Mouse (Mus musculus): ENCODE results near the gene Tppp3.

Gene Tppp3

DNA sequence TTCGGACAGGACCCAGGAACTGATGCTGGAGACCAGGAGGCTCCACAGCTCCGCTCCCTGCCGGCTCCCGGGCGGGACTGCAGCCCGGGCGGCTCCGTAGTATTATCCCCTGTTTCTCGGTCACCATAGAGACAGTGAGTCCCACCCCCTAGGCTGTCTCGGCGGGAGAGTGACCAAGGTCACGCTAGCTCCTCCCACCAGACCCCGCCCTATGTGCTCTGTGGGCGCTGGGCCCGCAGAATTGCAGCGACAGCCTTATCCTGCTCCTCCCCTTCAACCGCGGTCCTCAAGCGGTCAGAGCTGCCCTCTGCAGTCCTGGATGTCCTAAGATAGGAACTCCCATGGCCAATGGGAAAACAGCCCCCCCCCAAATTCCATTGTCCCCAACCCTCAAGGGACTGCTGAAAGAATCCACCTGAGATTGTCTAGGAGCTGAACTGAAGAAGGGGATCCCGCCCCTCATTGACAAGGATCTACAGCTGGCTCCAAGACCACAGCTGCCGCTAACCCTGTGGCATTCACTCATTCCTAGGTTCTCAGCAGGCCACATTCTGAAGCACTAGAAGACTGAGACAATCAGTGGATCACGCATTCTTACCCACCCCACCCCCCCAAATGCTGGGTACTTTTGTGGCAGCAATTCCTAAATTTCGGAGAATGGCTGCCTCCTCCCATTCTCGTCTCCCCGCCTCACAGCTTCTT lies at the start of gene Tppp3:
TSS of gene Tppp3 (minus strand) at position 213 of the 702 bp plus-strand sequence.
- DNase-seq = peak; percentile 96

DNA sequence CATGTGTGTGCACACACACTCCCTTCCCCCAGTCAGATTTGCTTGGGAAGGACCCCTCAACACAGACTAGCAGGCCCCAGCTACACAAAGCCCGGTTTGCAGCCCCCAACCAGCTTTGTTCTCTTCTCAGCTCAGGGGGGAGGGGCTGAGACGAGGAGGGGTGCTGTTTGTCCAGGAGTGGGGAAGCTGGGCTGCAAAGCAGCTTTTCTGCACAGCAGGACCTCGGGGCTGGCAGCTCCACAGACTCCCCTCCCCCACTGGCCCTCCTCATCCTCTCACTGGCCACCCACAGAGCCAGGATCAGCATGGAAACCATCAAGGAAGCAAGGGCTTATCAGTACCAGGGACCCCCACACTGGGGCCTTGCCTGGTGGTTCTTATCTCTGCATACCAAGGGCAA lies 49.7 kb upstream of the Tppp3 start:
- peak; percentile 74 for DNase-seq

DNA sequence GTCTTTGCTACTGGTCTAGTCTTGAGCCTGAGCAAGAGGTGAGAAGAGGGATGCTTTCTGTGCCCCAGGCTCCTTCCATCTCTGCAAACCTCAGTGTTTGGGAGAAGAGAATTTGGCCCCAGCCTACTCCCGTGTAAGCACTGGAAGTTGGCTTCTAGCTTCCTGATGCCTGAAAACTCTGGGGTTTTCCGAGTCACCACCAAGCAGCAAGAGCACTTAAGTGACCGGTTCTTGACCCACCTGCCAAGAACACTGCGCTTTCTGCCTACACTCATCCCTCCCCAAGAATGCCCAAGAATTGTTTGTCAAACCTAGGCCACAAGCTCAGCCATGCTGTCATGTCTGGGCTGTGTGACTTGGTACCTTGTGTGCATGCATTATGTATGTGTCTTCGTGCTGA lies 49.2 kb upstream of the Tppp3 start:
- DNase-seq = no peak

DNA sequence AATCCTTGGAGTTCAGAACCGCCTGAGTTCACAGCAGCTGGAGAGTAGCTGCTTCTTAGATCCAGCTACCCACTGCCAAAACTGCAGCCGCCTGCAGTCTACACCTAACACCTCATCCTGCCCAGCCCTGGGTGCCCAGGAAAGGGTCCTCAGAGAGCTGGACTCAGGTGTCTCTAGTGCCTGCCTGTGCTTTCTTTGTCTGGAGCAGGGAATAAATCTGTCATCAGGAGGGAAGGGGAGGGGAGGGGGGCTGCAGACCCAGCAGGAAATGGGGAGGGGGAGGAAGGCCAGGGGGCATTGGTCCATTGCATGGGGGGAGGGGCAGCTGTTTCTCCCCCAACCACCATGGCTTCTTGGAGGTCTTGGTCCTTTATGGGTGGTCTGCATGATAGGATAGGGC lies 48.3 kb upstream of the Tppp3 start:
- peak; percentile 79 for DNase-seq

DNA sequence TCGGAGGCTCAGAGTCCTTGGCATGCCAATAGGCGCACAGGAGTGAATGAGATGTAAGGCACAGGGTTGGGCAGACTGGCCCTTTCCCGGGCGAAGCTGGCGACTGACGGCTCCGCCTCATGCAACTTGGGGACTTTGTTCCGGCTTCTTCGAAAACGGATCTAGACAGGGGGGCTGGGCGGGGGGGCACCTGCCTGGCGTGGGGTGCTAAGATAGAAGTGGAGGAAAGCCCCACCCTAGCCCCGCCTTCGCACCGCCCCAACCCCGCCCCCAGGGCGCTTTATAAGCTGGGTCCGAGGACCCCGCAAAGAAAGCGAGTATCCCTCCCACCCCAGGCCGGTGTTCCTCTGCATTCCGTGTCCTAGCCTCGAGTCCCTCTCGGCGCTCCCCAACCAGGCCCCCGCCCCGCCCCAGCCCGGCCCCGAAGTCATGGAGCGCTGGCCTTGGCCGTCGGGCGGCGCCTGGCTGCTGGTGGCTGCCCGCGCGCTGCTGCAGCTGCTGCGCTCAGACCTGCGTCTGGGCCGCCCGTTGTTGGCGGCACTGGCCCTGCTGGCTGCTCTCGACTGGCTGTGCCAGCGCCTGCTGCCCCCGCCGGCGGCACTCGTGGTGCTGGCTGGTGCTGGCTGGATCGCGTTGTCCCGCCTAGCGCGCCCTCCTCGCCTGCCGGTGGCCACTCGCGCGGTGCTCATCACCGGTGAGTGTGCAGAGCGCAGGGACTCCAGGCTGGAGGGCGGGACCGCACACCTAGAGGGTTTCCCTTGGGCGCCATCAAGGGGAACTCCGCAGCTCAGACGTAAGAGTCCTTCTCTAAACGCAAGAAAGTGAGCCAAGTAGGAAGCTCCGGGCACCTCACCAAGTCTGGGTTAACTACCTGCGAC lies 47.3 kb upstream of the Tppp3 start, which contains the start of gene Hsd11b2:
TSS of gene Hsd11b2 (plus strand) at position 320 of the 878 bp plus-strand sequence.
- DNase-seq = peak; percentile 83

DNA sequence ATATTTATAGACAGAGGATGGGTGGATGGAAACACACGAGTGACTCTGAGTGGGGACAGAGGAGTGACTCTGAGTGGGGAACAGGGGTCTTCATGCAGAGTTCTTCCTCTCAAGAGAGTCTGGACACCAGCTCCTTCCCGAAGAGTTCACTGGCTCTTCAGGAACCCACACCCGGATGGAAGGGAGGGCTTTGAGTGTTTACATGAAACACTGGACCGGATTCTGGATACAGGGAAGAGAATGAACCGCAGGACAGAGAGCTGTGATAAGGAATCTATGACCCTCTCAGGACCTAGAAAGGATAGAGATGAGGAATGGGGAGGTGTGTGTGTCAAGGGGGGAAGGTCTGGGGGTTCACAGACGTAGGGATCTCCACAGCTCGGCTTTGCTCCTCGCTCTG lies 46.0 kb upstream of the Tppp3 start:
- no peak for DNase-seq

DNA sequence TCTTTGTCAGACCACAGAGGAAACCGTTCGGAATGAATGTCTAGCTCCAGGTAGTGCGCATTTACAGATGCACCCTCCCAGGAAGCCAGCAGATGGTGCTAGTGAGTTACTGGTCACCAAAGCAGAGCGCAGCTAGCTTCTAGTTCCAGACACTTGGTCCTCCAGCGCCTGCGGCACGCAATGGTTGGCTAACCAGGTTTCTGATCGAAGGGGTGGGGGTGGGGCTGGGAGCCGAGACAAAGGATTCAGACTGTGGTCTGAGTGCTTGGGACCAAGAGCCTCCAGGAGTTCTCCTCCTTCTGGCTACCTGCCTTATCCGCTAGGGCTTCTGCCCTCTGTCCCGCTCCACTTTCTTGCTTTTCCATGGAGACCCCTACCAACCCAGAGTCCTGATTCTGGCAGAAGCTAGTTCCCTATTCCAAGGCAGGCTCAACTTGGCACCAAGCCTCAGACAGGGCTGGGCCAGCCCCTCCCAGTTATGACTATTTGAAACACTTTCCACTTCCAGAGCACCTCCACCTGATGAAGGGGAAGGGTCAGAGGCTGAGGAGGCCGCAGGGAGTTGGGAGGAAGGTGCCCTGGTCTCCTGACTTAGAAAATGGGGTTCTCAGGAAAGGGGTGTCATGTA lies 44.8 kb upstream of the Tppp3 start:
- peak; percentile 92 for DNase-seq

DNA sequence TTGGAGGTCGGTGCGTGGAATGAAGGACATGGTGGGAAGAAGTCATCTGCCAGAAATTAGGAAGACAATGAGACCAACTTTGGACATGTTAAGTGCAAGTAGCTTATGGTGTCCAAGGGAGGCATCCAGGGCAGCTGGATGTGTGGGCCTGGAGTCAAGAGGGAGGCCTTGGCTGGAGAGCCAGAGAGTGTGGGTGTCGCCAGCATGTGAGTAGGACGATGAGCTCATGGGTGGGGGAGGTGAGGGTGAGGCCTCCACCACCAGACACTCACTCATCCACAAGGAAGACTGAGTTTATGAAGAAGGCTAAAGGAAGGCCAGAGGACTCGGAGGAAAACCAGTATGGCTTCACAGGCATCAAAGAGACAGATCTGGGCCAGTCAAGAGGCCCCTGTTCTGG lies 43.3 kb upstream of the Tppp3 start:
- no peak for DNase-seq

DNA sequence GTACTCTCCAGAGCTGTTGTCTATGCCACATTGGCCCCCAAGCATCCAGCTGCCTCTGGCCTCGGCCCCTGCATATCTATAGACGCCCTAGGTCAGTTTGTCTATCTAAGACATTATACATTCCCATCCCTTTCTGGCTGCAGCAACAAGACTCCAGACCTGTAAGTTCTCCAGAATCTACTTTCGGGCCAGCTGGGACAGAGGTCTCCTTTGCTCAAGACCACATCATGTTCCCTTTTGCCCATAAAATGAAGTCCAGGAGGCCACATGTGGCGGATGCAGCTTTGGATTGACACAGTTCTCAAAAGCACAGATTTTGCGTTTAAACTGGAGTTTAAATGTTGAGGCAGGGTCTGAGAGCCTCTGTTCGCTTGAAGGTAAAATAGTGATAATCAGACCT lies 42.9 kb upstream of the Tppp3 start:
- no peak for DNase-seq

DNA sequence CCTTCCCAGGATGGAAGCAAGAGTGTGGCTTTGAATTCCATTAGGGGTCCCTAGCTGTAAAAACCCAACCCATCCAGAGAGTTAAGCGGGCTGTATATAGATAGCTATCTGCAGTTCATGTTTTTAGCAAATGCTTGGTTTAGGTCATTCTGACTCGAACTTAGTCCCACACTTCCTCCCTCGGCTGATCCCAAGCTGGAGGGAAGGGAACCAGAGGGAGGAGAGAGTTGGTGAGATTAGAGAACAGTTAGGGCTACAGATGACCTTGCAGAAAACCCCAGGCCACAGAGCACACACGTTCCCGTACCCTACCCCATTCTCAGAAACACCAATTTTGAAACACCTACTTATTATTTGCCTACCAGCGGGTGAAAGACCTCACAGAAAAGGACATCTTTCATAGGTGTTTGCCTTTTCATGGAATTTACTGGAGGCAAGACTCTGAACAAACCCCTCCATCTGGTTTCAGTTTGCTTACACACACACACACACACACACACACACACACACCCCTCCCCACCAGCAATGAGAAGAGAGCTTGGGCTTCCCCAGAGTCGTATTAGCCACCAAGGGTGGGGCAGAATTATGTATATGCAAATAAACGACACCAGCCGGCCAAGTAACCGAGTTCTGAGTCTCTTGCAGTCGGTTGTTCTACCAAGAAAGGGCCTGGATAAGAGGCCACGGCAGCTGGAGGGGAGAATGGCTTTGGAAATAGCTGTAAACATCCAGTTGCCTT lies 38.8 kb upstream of the Tppp3 start:
- no peak for DNase-seq

DNA sequence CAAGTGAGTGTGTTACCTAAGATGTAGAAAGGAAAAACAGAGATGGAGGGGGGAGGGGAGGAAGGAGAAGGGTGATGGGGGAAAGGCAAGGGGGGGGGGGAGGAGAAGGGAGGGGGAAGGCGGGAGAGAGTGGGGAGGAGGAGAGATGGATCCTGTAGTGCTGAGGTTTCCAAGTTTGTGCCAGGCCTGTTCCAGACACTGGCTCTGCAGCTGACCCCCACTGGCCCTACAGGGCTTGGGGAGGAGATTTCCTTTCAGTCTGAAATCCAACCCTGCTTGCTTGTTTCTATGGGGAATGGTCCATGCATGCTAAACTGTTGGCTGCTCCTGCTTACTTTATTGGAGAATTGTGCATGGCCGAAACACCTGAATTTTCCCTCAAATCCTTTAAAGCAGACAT lies 37.4 kb upstream of the Tppp3 start:
- peak; percentile 59 for DNase-seq

DNA sequence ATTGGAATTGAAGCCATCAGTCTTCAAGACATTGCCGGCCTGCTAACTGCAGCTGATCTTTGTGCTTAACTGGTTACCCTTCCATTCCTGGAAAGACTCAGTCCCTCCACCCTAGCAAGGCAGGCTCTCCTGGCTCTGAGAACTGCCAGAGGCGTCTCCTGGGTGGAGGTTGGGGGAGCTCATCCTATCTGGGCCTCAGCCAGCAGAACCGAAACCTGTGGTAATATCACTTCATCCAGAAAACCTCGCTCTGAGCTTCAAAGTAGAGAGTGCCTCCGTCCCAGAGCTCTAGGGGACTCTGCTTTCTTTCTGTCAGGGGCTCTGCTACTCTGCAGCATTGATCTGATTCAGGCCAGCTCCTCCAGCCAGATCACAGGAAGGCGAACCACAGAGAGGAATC lies 35.7 kb upstream of the Tppp3 start:
- no peak for DNase-seq

DNA sequence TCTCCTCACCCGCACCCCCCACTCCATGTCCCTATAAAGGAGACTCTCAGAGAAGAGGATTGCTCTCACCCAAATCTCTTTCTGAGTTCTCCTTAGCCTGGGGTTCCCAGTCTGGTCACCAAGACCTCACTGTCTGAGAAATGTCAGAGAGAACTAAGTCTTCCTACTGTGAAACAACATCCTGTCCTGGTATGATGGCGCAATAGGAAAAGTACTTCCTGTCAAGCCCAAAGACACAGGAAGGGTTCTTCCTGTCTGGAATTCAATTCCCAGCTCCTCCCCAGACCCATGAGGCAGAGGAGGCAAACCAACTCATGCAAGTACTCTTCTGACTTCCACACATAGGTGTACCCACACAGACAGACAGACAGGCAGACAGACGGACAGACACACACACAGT lies 33.3 kb upstream of the Tppp3 start:
- no peak for DNase-seq

DNA sequence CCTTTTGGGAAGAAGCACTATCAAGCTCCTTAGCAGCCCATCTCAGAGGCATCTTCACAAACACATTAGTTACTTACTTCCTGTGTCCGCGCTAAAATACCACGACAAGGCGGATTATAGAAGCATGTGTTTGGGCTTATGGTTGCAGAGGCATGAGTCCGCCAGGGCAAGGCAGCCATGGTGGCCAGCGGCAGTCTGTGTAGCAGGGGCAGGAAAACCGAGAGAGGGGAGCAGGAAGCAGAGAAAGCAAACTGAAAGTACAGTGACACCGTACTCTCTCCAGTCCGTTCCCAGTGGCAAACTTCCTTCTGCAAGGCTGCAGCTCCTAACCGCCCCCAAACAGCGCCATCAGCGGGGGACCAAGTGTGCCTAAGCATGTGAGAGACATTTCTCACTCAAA lies 28.5 kb upstream of the Tppp3 start:
- DNase-seq = no peak

DNA sequence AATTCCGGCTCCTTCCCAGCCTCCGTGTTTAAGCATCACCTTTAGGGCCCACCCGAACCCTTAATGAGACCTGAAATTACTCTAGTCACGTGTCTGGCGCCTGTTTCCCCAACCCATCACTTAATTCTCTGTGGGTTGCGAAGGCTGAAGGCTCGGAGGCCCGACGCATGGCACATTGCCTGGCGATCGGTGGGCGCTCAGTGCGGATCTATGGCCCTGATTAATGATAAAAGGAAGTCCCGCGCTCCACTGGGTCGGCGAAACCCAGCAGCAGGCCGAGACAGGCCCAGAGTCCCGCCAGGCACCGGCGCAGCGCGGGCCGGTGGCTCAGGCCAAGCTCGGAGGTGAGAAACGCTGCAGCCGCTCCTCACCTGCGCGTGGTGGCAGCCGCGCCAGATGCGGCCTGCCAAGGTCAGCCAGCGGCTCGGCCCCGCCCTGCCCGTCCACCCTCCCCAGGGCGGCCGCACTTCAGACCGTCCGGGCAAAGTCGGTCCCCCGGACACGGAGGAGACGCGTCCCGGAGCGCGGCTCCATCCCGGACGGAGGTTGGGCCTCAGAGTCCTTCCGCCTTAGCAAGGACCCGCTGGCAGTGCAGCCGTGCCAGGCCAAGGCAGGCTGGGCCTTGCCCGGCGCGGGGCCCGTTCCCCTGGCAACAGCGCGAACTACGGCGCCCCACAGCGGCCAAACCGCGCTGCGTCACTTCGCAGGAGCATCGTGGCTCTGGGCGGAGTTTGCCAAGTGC lies 25.3 kb upstream of the Tppp3 start, which contains the start of gene Zdhhc1:
TSS of gene Zdhhc1 (minus strand) at position 464 of the 742 bp plus-strand sequence.
- DNase-seq = peak; percentile 92

DNA sequence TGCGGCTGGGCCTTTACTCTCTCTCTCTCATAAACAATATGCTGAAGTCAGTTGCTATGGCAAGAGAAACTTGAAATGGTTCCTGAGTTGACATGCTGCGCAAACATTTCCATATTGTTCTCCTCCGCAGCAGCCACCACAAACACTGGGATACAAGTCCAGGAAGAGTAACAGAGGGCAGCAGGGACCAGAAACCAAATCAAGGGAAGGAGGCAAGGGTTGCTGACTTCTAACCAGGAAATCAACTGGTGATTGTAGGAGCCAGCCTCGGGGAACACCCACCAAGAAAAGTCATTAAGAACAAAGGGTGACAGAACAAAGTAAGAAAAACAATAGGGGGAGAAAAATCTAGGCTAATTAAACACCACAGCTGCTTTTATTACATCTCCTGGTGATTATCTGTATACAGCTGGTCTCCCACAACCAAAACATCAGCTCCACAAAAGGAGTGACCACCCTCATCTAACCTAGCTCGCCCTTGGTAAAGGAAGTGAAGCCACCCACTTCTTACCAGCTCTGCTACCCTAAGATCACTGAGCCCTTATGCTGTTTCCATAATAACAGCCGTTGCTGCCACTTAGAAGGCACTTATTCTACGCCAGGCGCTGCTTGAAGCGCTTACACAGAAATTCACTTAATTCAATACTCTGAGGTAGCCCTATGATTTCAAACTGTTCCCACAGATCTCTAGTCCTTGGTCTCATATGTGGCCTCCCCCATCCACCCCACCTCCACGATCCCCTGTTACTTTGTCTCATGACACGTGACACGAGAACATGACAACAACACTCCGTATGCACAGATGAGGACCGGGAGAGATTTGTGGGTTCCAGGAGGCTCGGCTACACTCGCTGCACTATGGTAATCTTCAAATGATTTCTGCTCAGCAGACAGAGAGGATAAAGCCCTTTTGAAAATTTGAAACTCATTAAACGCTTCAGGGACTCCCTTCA lies 24.3 kb upstream of the Tppp3 start:
- no peak for DNase-seq

DNA sequence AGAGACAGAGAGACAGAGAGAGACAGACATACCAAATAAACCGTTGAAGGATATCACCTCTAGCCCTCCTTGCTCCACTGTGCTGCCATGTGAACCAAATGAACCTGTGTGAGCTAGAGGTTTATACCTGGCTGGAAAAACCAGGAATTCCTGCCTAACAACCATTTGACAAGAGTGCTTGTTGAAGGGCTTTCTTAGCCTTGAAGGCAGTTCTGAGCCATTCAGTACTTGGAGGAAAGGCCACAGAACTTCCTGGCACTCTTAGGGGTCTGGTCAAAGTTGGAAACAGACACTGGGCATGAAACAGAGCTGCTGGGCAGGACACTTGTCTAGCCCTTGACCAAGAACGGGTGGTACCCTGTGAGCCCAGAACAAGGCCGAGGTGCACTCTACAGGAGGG lies 23.2 kb upstream of the Tppp3 start:
- no peak for DNase-seq

DNA sequence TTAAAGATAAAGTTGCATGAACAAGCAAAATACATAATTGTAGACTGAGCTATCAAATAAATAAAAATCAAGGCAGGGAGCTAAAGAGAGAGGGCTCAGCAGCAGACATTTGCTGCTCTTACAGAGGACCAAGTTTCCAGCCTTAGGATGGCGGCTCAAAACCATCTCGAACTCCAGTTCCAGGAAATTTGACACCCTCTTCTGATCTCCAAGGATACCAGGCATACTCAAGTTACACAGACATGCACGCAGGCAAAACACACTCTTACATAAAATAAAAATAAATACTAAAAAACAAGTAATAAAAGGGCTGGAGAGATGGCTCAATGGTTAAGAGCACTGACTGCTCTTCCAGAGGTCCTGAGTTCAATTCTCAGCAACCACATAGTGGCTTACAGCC lies 22.2 kb upstream of the Tppp3 start:
- DNase-seq = no peak

DNA sequence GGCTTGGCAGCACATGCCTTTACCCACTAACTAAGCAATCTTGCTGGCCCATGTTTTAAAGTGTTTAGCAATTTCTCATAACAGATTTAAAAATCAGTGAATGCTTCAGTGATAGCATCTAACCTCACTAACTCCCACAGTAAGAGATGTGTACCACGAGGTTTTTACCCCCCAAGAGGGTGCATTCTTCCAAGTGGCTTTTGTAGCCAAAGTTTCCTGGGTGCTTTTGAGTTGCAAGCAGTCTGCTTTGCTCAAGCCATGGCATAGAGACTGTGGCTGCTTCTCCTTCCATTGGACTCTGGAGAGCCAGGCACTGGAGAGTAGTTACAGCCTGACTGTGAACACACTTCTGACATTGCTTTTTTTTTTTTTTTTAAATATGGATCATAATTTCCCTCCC lies 18.0 kb upstream of the Tppp3 start:
- no peak for DNase-seq

DNA sequence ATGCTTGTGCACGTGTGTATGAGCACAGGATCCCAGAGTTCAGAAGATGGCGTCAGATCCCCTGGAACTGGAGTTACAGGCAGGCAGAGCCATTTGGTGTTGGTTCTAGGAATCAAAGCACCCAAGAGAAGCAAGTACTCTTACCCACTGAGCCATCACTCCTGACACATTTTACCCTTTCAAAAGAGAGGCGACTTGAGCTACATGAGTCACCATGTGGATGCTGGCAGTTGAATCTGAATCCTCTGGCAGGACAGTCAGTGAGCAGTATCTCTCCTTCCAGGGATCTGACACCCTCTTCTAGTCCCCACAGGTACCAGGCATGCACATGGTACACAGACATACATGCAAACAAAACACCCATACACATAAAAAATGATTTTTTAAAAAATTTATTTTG lies 16.8 kb upstream of the Tppp3 start:
- no peak for DNase-seq

DNA sequence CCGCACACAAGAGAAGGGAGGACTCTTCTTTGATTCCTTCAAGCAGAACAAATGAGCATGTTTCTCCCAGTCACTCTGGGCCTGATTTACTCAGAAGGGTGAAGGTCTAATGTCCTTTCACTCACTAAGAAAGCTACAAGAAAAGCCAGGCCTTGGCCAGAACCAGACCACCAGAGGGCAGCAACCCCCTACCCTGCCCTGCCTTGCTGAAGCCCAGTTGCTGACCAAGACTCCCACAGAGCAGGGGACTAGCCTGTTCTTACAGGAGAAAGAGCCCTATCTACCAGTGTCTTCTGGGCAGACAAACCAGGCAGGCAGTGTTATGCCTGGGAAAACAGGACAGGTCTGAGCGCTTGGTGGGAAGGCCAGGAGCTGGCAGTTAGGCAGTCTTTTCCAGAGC lies 13.1 kb upstream of the Tppp3 start:
- DNase-seq = peak; percentile 85
